Mouse (Mus musculus) heart, embryonic 10.5 days (tissue): Measurements from ENCODE around the gene Mvb12a. TPM values are rescaled to one million over a fixed set of nuclear protein-coding genes. Genes with fewer than 3 reads are reported as not detected.

Source experiments
- DNase-seq: peaks from one replicate; pipeline ENCODE4 v3.0.0-alpha.2; 2017; ENCODE audit warnings: low spot score
- H3K27ac ChIP-seq: fragments of 300-500 bp; sonication (generic); 2 replicates; pipeline ENCODE4 v1.5.1; 2016; ENCODE audit warnings: mild to moderate bottlenecking
- H3K27me3 ChIP-seq: fragments of 300-500 bp; sonication (generic); 2 replicates; pipeline ENCODE4 v1.6.1; 2016; ENCODE audit warnings: mild to moderate bottlenecking; ENCODE audit not compliant: poor library complexity, insufficient read depth, severe bottlenecking
- H3K36me3 ChIP-seq: fragments of 300-500 bp; sonication (generic); 2 replicates; pipeline ENCODE4 v1.6.1; 2016; ENCODE audit warnings: mild to moderate bottlenecking, moderate library complexity
- H3K4me1 ChIP-seq: fragments of 300-500 bp; sonication (generic); 2 replicates; pipeline ENCODE4 v1.6.1; 2016; ENCODE audit warnings: mild to moderate bottlenecking
- H3K4me3 ChIP-seq: fragments of 300-500 bp; sonication (generic); 2 replicates; pipeline ENCODE4 v1.5.1; 2016; ENCODE audit warnings: mild to moderate bottlenecking, moderate library complexity
- H3K9me3 ChIP-seq: fragments of 300-500 bp; sonication (generic); 2 replicates; pipeline ENCODE4 v1.6.1; 2016; ENCODE audit warnings: mild to moderate bottlenecking, moderate library complexity
- WGBS: fragments of 180-500 bp; shearing (Covaris S2); methylation state at CpG from one replicate; pipeline ENCODE4 v1.1.7; 2016; 5-methylcytosine and 5-hydroxymethylcytosine counted together
- polyA plus RNA-seq: library from polyadenylated mRNA; unstranded; fragments of >200 nt; fragmentation: Nextera tagmentation; extraction: Ambion mirVana; gene quantifications from 2 replicates; pipeline ENCODE4 v1.2.1, GENCODE M21; 2016

Gene Mvb12a
- polyA plus RNA-seq, 1 experiment from 2014 or later: 75.6 TPM

DNA sequence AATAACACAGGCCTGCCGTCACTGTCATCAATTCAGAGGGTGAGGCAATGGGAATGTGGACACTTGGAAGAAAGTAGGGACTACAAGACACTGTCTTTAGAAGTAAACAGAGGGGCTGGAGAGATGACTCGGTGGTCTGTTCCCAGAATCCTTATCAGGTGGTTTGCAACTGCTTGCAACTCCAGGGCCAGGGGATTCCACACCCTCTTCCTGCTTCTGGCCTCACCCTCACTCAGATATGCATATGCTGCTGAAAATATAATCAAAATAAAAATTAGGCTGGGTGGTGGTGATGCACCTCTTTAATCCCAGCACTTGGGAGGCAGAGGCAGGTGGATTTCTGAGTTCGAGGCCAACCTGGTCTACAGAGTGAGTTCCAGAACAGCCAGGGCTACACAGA is 17.3 kb downstream of the Mvb12a start:
- peaks cover 98% of the 10 kb centered on the region for H3K27me3 ChIP-seq

DNA sequence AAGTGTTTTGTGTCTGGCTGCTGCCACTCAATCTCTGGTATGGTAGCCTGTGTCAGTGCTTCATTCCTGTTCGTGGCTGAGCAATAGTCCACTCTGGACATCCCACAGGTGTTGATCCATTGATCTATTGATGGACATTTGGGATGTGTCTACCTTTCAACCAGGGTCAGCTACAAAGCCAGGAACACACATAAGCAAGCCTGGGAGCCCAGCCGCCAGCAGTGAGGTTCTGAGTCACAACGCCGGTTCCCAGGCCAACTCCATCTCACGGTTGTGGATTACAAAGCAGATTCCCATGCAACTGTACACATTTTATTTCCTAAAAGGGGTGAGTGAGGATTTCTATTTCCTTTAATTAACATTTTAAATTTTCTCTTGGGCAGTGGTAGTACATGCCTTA is 18.0 kb downstream of the Mvb12a start:
- no peak for DNase-seq
- Histone ChIP-seq H3K9me3 (0 out of 2 replicates have a peak, but pooled peaks cover 4% of the 10 kb centered on the region), H3K4me3 (no peak overlapping the region), H3K27ac (no peak overlapping the region), H3K27me3 (peaks cover 97% of the 10 kb centered on the region), H3K4me1 (peaks cover 19% of the 10 kb centered on the region), H3K36me3 (no peaks in the 10 kb centered on the region)
- WGBS: 82% methylated on average over 5 of the region's 5 CpGs

More for the DNA sequence above, 17.3 kb downstream of the Mvb12a start:
- WGBS: 66% methylated on average over 3 of the region's 3 CpGs
- Histone ChIP-seq H3K27ac (no peak overlapping the region), H3K4me1 (peaks cover 19% of the 10 kb centered on the region), H3K9me3 (0 out of 2 replicates have a peak, but pooled peaks cover 4% of the 10 kb centered on the region), H3K36me3 (no peaks in the 10 kb centered on the region), H3K4me3 (no peak overlapping the region)
- no peak for DNase-seq

DNA sequence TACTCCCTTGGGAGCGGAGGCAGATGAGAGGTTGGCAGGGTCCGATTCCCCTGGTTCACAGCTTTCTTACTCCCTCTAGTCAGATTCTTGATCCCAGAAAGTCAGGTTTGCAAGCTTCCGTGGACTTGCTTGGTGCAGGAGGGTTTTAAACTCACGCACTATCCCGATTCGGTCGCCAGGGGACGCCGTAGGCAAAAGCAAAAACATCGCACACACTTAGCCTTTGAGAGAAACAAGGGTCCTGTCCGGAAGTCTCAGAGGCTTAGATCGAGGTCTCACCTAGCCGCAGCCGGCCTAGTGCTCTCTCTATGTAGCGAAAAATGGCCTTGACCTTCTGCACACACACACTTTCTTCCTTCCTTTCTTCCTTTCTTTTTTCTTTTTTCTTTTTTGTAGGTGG is 18.7 kb downstream of the Mvb12a start:
- peaks cover 96% of the 10 kb centered on the region for H3K27me3 ChIP-seq
- no peaks in the 10 kb centered on the region for H3K36me3 ChIP-seq
- no peak overlapping the region for H3K4me3 ChIP-seq
- 0 out of 2 replicates have a peak, but pooled peaks cover 4% of the 10 kb centered on the region for H3K9me3 ChIP-seq
- DNase-seq: peak; percentile 88
- H3K4me1 ChIP-seq: peaks cover 19% of the 10 kb centered on the region
- H3K27ac ChIP-seq: no peak overlapping the region
- 5% methylated on average over 15 of the region's 15 CpGs for WGBS

DNA sequence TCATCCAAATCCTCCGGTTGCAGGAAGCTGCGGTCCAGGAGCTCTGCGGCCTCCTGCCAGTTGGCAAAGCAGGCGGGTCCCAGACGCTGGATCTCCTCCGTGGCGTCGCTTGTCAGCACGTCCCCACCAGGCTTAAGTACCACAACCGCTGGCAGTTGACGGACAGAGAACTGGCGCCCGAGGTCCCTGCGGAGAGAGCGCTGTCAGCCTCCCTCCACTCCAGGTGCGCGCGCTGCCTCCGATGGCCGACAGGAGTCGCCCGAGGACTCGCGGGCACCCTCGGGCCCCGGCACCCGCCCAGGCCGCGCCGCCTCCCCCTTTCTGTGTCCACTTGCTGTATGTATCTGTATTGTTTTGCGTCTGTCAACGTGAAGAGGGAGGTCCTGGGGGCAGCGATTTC is 20.0 kb downstream of the Mvb12a start:
- Histone ChIP-seq H3K4me1 (peaks cover 19% of the 10 kb centered on the region), H3K36me3 (no peaks in the 10 kb centered on the region), H3K9me3 (0 out of 2 replicates have a peak, but pooled peaks cover 4% of the 10 kb centered on the region), H3K4me3 (peak overlapping the region; percentile 48), H3K27ac (no peak overlapping the region), H3K27me3 (peaks cover 96% of the 10 kb centered on the region)
- under 1% methylated on average over 33 of the region's 33 CpGs for WGBS
- peak; percentile 88 for DNase-seq

DNA sequence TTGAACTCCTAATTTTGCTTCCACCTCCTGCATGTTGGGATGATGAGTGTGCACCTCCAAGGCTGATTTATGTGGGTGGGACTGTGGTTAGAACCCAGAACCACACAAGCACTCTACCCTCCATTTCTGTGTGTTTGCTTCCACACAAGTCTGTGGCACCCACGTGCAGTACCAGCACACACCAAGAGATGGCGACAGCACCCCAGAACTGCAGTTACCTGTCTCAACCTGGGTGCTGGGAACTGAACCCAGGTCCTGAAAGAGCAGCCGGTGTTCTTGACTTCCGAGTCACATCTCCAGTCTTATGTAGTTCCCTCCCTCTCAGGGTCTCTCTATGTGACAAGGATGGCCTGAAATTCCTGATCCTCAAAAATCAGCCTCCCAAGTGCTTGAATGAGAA is 21.3 kb downstream of the Mvb12a start:
- H3K27me3 ChIP-seq: peaks cover 96% of the 10 kb centered on the region
- 86% methylated on average over 4 of the region's 4 CpGs for WGBS

DNA sequence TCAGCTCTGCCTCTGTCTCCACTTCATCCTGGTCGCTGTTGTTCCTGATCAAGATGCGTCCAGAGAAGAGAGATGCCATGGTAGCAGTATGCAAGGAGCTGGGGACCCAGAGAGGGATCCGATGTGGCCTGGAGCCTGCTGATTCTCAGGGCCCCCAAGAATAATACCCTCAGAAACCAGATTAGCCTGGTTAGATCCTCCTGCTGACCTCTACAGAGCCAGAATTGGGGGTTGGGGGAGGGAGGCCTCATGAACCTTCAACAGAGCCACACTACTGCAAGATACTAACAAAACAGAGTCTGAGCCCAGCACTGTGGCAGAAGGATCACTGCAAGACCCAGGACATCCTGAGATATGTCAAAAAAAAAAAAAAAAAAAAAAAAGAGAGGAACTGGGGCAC is 23.8 kb downstream of the Mvb12a start, which contains the start of gene Nxnl1:
Nxnl1 (minus strand) TSS at position 101 of the 400 bp plus-strand sequence.
- WGBS: 67% methylated on average over 3 of the region's 3 CpGs
- Histone ChIP-seq H3K4me1 (peaks cover 37% of the 10 kb centered on the region), H3K9me3 (0 out of 2 replicates have a peak, but pooled peaks cover 4% of the 10 kb centered on the region), H3K36me3 (no peaks in the 10 kb centered on the region), H3K27ac (no peak within 1 kb of the TSS), H3K4me3 (no peak within 1 kb of the TSS), H3K27me3 (peaks cover 76% of the 10 kb centered on the region)
- DNase-seq: no peak

More for the DNA sequence above, 21.3 kb downstream of the Mvb12a start:
- H3K36me3 ChIP-seq: no peaks in the 10 kb centered on the region
- peaks cover 19% of the 10 kb centered on the region for H3K4me1 ChIP-seq
- H3K27ac ChIP-seq: no peak overlapping the region
- H3K4me3 ChIP-seq: no peak overlapping the region
- 0 out of 2 replicates have a peak, but pooled peaks cover 4% of the 10 kb centered on the region for H3K9me3 ChIP-seq
- DNase-seq: no peak

DNA sequence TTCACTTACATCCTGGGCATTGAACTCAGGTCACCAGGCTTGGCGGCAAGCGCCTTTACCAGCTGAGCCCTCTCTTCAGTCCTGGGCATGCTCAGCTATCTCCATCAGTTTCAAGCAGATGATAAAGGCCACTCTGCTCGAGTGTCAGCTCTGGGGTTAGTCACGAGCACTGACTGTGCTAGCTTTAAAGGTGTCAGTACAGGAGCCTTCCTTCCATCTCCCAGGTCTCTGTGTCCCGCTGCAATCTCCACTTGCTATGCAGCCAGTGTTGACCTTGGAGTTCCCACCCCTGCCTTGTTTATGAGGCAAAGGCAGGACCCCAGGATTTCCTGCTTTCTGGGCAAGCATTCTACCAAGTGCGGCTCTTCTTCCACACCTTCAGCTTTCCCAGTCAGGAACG is 24.9 kb downstream of the Mvb12a start:
- no peak overlapping the region for H3K27ac ChIP-seq
- peaks cover 71% of the 10 kb centered on the region for H3K27me3 ChIP-seq
- DNase-seq: no peak
- H3K9me3 ChIP-seq: 0 out of 2 replicates have a peak, but pooled peaks cover 4% of the 10 kb centered on the region
- 62% methylated on average over 7 of the region's 7 CpGs for WGBS
- no peak overlapping the region for H3K4me3 ChIP-seq
- H3K4me1 ChIP-seq: peaks cover 34% of the 10 kb centered on the region
- no peaks in the 10 kb centered on the region for H3K36me3 ChIP-seq

DNA sequence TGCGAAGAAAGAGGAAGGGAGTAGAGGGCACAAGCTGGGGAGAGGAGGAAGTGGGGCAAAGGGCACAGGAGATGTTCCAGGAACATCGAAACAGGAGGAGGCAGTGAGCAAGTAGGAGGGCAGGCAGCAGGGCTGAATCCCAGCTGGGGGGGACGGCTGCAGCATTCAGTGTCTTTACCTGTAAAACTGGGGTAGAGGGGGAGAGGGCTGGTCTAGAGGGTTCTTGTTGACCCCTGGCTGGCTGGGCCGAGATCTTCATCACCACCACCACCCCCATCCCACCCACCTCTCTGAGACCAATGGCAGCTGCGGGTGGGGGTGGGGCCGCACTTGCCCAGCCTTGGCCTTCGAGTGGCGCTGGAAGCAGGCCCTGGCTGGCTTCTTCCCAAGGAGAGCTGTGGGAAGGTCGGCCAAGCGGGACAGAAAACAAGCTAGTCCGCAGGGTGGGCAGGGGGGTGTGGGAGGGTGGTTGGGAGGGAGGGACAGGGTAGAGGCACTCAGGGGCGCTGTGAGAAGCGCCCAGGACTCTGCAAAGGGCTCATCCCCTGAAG is 25.7 kb downstream of the Mvb12a start, which contains the start of gene Slc27a1:
Slc27a1 (plus strand) TSS at position 496 of the 551 bp plus-strand sequence.
- DNase-seq: no peak
- peak within 1 kb of the TSS; percentile 78 for H3K27ac ChIP-seq
- peak within 1 kb of the TSS; percentile 73 for H3K4me3 ChIP-seq
- H3K9me3 ChIP-seq: 0 out of 2 replicates have a peak, but pooled peaks cover 4% of the 10 kb centered on the region
- 18% methylated on average over 13 of the region's 13 CpGs for whole genome bisulfite sequencing
- peaks cover 68% of the 10 kb centered on the region for H3K27me3 ChIP-seq
- H3K36me3 ChIP-seq: no peaks in the 10 kb centered on the region
- peaks cover 30% of the 10 kb centered on the region for H3K4me1 ChIP-seq

DNA sequence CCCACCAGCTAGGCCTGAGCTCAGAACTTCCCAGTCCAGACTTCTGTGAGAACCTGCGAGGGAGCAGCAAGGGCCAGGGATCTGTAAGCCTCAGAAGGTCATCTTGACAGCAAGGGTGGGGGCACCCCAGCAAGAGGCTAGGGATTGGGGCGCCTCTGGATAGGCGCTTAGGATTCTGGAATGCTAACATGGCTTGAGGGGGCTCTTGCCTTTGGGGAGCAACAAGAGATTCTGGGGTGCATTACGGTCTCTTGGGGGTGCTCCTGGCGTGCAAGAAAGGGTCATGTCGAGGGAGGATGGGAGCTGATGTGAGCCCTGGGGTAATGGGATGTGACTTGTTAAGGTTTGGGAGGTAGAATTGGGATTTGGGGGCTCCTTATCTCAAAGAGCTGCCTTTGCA is 26.2 kb downstream of the Mvb12a start:
- Histone ChIP-seq H3K36me3 (no peaks in the 10 kb centered on the region), H3K27me3 (peaks cover 64% of the 10 kb centered on the region), H3K9me3 (0 out of 2 replicates have a peak, but pooled peaks cover 4% of the 10 kb centered on the region), H3K4me3 (peak overlapping the region; percentile 73), H3K27ac (peak overlapping the region; percentile 78; the same call in 1 of the 2 replicates), H3K4me1 (peaks cover 30% of the 10 kb centered on the region)
- DNase-seq: no peak
- WGBS: 20% methylated on average over 6 of the region's 6 CpGs

DNA sequence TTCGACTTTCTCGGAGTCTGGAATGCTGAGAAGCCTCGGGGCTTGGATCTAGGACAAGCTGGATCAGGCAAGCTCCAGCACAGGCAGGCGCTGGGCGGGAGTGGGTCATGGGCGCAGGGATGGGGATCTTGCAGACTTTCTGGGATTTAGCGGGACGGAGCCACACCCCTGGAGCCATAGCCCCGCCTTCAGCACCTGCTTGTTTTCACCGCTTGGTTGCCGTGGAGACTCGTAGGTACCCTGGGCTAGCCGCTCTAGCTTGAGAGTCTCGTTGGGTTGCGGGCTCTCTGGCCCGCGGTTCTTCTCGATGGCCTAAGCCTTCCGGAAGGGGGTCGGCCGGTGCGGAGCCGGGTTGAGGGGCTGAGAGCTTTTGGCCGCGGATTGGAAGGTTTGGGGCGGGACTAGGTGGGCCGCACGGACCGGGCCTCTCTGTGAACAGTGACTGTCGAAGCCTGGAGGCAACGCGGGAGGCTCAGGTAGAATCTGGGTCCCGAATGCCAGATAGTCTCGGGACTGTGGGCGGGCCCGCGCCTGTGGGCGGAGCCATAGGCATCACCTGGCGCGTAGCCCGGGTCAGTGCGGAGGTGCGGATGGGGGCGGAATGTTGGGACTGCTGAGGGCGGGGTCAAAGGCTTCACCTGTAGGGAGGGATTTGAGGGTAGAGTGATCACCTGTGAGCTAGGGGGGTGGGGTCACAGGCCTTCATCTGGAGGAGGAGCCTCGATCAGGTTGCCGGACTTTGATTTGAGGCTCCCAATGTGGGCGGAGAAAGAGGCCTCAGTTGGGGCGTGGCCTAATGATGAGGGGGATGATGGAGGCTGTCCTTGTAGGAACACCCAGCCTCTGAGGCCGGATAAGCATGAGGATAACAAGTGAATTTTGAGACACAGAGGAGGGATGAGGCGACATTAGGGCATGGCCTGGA is 26.9 kb downstream of the Mvb12a start:
- under 1% methylated on average over 51 of the region's 51 CpGs for WGBS
- Histone ChIP-seq H3K27ac (peak overlapping the region; percentile 78), H3K4me1 (peaks cover 35% of the 10 kb centered on the region), H3K9me3 (no peaks in the 10 kb centered on the region), H3K4me3 (peak overlapping the region; percentile 73), H3K36me3 (no peaks in the 10 kb centered on the region), H3K27me3 (peaks cover 57% of the 10 kb centered on the region)
- DNase-seq: peak; percentile 87

DNA sequence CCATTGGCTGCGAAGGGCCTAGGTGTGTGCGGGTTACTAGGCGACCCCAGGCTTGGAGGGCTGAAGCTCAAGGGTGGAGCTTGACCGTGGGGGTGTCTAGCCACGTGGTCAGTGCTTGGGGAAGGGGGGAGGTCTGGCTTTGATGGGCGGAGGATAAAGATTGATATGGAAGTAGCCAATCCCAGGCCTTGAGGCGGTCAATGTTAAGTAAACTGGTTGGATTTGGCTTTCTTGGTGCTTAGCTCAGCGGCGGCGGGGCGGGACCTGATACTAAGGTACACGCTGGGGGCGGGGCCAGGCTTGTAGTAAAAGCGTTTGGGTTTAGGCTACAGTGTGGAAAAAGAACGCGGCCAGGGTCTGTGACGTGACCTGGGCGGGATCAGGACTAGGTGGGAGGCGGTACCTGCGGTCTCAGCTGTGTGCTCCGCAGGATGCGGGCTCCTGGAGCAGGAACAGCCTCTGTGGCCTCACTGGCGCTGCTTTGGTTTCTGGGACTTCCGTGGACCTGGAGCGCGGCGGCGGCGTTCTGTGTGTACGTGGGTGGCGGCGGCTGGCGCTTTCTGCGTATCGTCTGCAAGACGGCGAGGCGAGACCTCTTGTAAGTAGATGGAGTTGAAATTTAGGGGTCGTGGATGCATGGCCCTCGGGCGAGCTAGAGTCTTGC is 27.7 kb downstream of the Mvb12a start:
- Histone ChIP-seq H3K27me3 (peaks cover 51% of the 10 kb centered on the region), H3K4me1 (peaks cover 35% of the 10 kb centered on the region), H3K36me3 (no peaks in the 10 kb centered on the region), H3K4me3 (peak overlapping the region; percentile 73), H3K27ac (peak overlapping the region; percentile 78), H3K9me3 (no peaks in the 10 kb centered on the region)
- peak; percentile 94 for DNase-seq
- under 1% methylated on average over 41 of the region's 41 CpGs for WGBS

DNA sequence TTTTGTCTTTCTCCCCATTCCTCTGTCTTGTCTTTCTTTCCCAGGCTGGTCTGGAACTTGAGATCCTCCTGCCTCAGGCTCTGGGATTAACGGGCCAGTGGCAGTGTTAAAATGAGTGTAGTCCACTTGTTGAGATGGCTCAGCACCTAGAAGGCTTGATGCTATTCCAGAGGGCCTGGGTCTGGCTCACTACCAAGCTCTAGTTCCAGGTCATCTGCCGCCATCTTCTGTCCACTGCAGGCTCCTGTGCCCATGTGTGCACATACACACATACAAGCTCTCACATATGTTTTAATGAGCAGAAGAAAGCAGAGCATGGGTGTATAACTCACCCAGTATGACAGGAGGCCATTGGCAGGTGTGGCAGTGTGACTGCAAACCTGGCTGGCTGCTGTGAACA is 29.4 kb downstream of the Mvb12a start:
- WGBS: 73% methylated on average over 2 of the region's 2 CpGs
- Histone ChIP-seq H3K36me3 (no peaks in the 10 kb centered on the region), H3K4me3 (no peak overlapping the region), H3K9me3 (no peaks in the 10 kb centered on the region), H3K27me3 (peaks cover 36% of the 10 kb centered on the region), H3K27ac (no peak overlapping the region), H3K4me1 (peaks cover 35% of the 10 kb centered on the region)
- no peak for DNase-seq
